In the genomic region with DNA sequence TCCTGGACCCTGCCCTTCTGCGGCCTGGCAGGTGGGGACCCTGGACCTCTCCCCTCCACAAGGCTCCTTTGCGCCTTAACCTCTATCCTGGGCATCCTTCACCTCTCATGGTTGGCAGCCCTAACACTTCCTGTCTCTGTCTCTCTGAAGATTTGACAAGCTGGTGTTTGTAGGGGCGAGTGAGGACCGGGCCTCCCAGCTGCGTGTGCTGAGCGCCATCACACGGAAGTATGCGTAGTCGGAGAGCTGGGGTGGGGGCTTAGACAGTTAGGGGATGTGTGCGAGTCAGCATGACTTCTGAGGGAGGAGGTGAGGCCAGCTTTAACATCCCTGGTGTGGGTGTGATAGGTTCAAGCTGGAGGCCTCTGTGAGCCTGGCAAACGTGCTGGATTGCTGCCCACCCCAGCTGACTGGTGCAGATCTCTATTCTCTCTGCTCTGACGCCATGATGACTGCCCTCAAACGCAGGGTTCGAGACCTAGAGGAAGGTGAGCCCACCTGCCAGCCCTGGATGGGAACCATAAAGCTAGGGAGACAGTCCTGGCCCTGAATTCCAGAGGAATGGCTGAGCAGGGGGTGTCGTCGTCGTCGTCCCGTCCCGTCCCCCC, we compare ENCODE assay signal across 13 mouse cellular contexts. TPM values are rescaled to one million over a fixed set of nuclear protein-coding genes. Genes with fewer than 3 reads are reported as not detected.
"Had no signal": no experiment of that assay in that cellular context is flagged by ENCODE, and none has a peak within 500 bp of the region (broad histone marks: within the 10 kb centered on the region; RNA-seq: fewer than 3 reads in every experiment).

No protein-coding gene starts in this region.

- H3K9ac ChIP-seq: limb, embryonic 15.5 days; liver, embryonic 15.5 days; lung, embryonic 14.5 days; midbrain, embryonic 12.5 days; neural tube, embryonic 13.5 days; stomach, embryonic 15.5 days had no signal

- H3K9me3 ChIP-seq: limb, embryonic 15.5 days; liver, embryonic 15.5 days; midbrain, embryonic 12.5 days; neural tube, embryonic 13.5 days; stomach, embryonic 15.5 days had no signal

- H3K27me3 ChIP-seq: stomach, embryonic 15.5 days had no signal

- H3K4me2 ChIP-seq: limb, embryonic 15.5 days; liver, embryonic 15.5 days; lung, embryonic 14.5 days; midbrain, embryonic 12.5 days; neural tube, embryonic 13.5 days; stomach, embryonic 15.5 days had no signal

- ATAC-seq: midbrain, embryonic 16.5 days had no signal

- DNase-seq: kidney, adult 8-10 months; kidney, postnatal 25 days had no signal

- H3K4me3 ChIP-seq: left cerebral cortex, adult 2 months; limb, embryonic 15.5 days; liver, embryonic 15.5 days; midbrain, embryonic 12.5 days; neural tube, embryonic 13.5 days; stomach, embryonic 15.5 days had no signal

- H3K27ac ChIP-seq: left cerebral cortex, adult 2 months; limb, embryonic 15.5 days; liver, embryonic 15.5 days; midbrain, embryonic 12.5 days; neural tube, embryonic 13.5 days; stomach, embryonic 15.5 days had no signal

- H3K4me1 ChIP-seq: midbrain, embryonic 12.5 days; neural tube, embryonic 13.5 days had no signal

RNA-seq across cellular contexts. Expression of a gene that starts 38.9 kb away (rescaled TPM):
- total RNA-seq: layer of hippocampus, postnatal 25 days; left cerebral cortex, postnatal 14 days; megakaryocyte, adult 5-6 weeks had no signal
- polyA plus RNA-seq: midbrain, embryonic 16.5 days had no signal
